Mouse (Mus musculus) forebrain, embryonic 13.5 days (tissue): ENCODE data around the gene Kcnq5. TPM values are rescaled to one million over a fixed set of nuclear protein-coding genes. Genes with fewer than 3 reads are reported as not detected.
"Not testable (repeated sequence)": the region's sequence is repeated elsewhere in the genome, so short reads cannot be mapped to it uniquely, and the experiment has no call there.

Source experiments
- ATAC-seq: fragments of 200-750 bp; cut with Nextera tagmentation; 2 replicates; pipeline ENCODE4 v1.8.0; 2017
- H3K27ac ChIP-seq: fragments of 300-500 bp; sonication (generic); 2 replicates; pipeline ENCODE4 v1.5.1; 2015; ENCODE audit warnings: inconsistent platforms, mild to moderate bottlenecking, moderate library complexity
- H3K27me3 ChIP-seq: fragments of 300-500 bp; sonication (generic); 2 replicates; pipeline ENCODE4 v1.6.1; 2015; ENCODE audit warnings: mild to moderate bottlenecking, inconsistent platforms
- H3K36me3 ChIP-seq: fragments of 300-500 bp; sonication (generic); 2 replicates; pipeline ENCODE4 v1.6.1; 2015; ENCODE audit warnings: mild to moderate bottlenecking, inconsistent platforms; ENCODE audit not compliant: poor library complexity, severe bottlenecking
- H3K4me1 ChIP-seq: fragments of 300-500 bp; sonication (generic); 2 replicates; pipeline ENCODE4 v1.6.1; 2015; ENCODE audit warnings: inconsistent platforms
- H3K4me2 ChIP-seq: fragments of 300-500 bp; sonication (generic); 2 replicates; pipeline ENCODE4 v1.6.1; 2015; ENCODE audit warnings: inconsistent platforms, mild to moderate bottlenecking, moderate library complexity
- H3K4me3 ChIP-seq: fragments of 300-500 bp; sonication (generic); 2 replicates; pipeline ENCODE4 v1.5.1; 2015; ENCODE audit warnings: mild to moderate bottlenecking, inconsistent platforms
- H3K9ac ChIP-seq: fragments of 300-500 bp; sonication (generic); 2 replicates; pipeline ENCODE4 v1.6.1; 2015; ENCODE audit warnings: mild to moderate bottlenecking, inconsistent platforms
- H3K9me3 ChIP-seq: fragments of 300-500 bp; sonication (generic); replicated peaks from 2 replicates; pipeline ENCODE4 v1.6.1; 2016; ENCODE audit warnings: inconsistent platforms
- WGBS: fragments of 180-500 bp; shearing (Covaris S2); methylation state at CpG from one replicate; pipeline ENCODE4 v1.1.7; 2015; 5-methylcytosine and 5-hydroxymethylcytosine counted together
- polyA plus RNA-seq: library from polyadenylated mRNA; unstranded; fragments of >200 nt; fragmentation: Nextera tagmentation; extraction: Ambion mirVana; gene quantifications from 2 replicates; pipeline ENCODE4 v1.2.1, GENCODE M21; 2015

Gene Kcnq5
- polyA plus RNA-seq, 1 experiment from 2014 or later: 0.72 TPM

DNA sequence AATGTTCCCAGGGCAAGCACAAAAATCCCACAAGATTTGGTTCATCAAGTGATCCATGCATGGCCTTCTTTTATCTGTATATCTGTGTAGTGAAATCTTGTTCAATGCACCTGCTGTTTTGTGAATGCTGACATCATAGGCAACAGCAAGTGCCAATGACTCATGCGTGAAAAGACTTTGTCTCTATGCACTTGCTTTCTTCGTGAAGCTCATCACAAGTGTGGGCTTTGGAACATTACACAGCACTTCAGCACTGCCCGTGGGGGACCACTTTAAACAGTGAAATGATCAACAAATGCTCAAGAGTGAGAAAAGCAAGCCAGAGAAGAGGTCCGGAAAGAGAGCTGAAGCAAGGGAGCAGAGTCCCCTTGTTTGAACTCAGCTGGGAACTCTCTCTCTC, 345.1 kb downstream of the Kcnq5 start:
- Histone ChIP-seq H3K36me3 (no peaks in the 10 kb centered on the region), H3K9ac (no peak overlapping the region), H3K4me3 (no peak overlapping the region), H3K4me2 (no peak overlapping the region), H3K27me3 (no peaks in the 10 kb centered on the region), H3K27ac (no peak overlapping the region), H3K9me3 (no peaks in the 10 kb centered on the region), H3K4me1 (no peaks in the 10 kb centered on the region)
- WGBS: 33% methylated on average over 4 of the region's 4 CpGs
- ATAC-seq: no peak

DNA sequence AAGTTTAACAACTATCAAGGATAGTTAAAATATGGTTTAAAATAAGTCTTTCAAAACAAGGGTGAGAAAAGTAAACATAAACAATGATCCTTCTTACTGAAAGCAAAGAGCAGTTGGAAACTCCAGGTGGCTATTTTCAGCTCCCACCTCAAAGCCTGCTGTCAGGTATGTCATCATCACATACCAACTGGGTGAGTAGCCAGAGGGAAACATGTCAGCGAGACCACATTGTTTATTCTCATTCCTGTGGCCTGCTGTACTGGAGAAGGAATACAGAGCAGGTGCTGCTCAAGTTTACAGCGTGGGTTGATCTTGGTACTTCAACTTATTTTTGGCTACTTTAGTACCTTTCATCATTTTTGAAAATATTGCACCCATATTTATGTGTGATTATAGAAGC, 347.8 kb downstream of the Kcnq5 start:
- ATAC-seq: no peak
- Histone ChIP-seq H3K36me3 (no peaks in the 10 kb centered on the region), H3K27me3 (no peaks in the 10 kb centered on the region), H3K4me3 (no peak overlapping the region), H3K9me3 (no peaks in the 10 kb centered on the region), H3K27ac (no peak overlapping the region), H3K9ac (no peak overlapping the region), H3K4me1 (no peaks in the 10 kb centered on the region), H3K4me2 (no peak overlapping the region)
- WGBS: 74% methylated on average over 2 of the region's 2 CpGs

- H3K36me3 ChIP-seq: no peaks in the 10 kb centered on the region
- H3K4me1 ChIP-seq: no peaks in the 10 kb centered on the region
- WGBS: 87% methylated on average over 4 of the region's 4 CpGs
- no peak overlapping the region for H3K9ac ChIP-seq
- no peak for ATAC-seq
- H3K27ac ChIP-seq: no peak overlapping the region
- no peak overlapping the region for H3K4me3 ChIP-seq
- no peak overlapping the region for H3K4me2 ChIP-seq
- no peaks in the 10 kb centered on the region for H3K27me3 ChIP-seq
- H3K9me3 ChIP-seq: no peaks in the 10 kb centered on the region
These were observed 357.7 kb downstream of the Kcnq5 start for GRCm38 (mm10) chr1:21604003-21604402.

- Histone ChIP-seq H3K36me3 (no peaks in the 10 kb centered on the region), H3K4me1 (no peaks in the 10 kb centered on the region), H3K27me3 (no peaks in the 10 kb centered on the region), H3K4me3 (no peak overlapping the region), H3K27ac (no peak overlapping the region), H3K4me2 (no peak overlapping the region), H3K9me3 (no peaks in the 10 kb centered on the region), H3K9ac (no peak overlapping the region)
- ATAC-seq: no peak
These were observed 359.2 kb downstream of the Kcnq5 start for GRCm38 (mm10) chr1:21602567-21602966.

- no peak overlapping the region for H3K4me3 ChIP-seq
- H3K9ac ChIP-seq: no peak overlapping the region
- 73% methylated on average over 4 of the region's 4 CpGs for WGBS
- H3K36me3 ChIP-seq: no peaks in the 10 kb centered on the region
- H3K4me1 ChIP-seq: no peaks in the 10 kb centered on the region
- no peak overlapping the region for H3K27ac ChIP-seq
- no peaks in the 10 kb centered on the region for H3K27me3 ChIP-seq
- no peak for ATAC-seq
- H3K4me2 ChIP-seq: no peak overlapping the region
- no peaks in the 10 kb centered on the region for H3K9me3 ChIP-seq
These were observed 361.1 kb downstream of the Kcnq5 start for GRCm38 (mm10) chr1:21600606-21601005.

- no peaks in the 10 kb centered on the region for H3K4me1 ChIP-seq
- ATAC-seq: no peak
- 49% methylated on average over 4 of the region's 4 CpGs for WGBS
These were observed 367.9 kb downstream of the Kcnq5 start for GRCm38 (mm10) chr1:21593872-21594271.

GRCm38 (mm10) chr1:21567397-21567796, 394.3 kb downstream of the Kcnq5 start:
- not testable (repeated sequence) for H3K4me1 ChIP-seq, H3K27me3 ChIP-seq, H3K9me3 ChIP-seq, ATAC-seq, H3K36me3 ChIP-seq, H3K9ac ChIP-seq, H3K4me3 ChIP-seq, H3K4me2 ChIP-seq, H3K27ac ChIP-seq
- WGBS: 89% methylated on average over 2 of the region's 2 CpGs

More at GRCm38 (mm10) chr1:21593872-21594271, 367.9 kb downstream of the Kcnq5 start:
- Histone ChIP-seq H3K27me3 (no peaks in the 10 kb centered on the region), H3K36me3 (no peaks in the 10 kb centered on the region), H3K27ac (no peak overlapping the region), H3K4me2 (no peak overlapping the region), H3K9me3 (no peaks in the 10 kb centered on the region), H3K4me3 (no peak overlapping the region), H3K9ac (no peak overlapping the region)

GRCm38 (mm10) chr1:21554630-21555029, 407.1 kb downstream of the Kcnq5 start:
- Histone ChIP-seq H3K4me3 (no peak overlapping the region), H3K4me1 (no peaks in the 10 kb centered on the region), H3K9me3 (no peaks in the 10 kb centered on the region), H3K9ac (no peak overlapping the region), H3K36me3 (no peaks in the 10 kb centered on the region), H3K27me3 (no peaks in the 10 kb centered on the region), H3K4me2 (no peak overlapping the region), H3K27ac (no peak overlapping the region)
- WGBS: 61% methylated on average over 6 of the region's 6 CpGs
- no peak for ATAC-seq

DNA sequence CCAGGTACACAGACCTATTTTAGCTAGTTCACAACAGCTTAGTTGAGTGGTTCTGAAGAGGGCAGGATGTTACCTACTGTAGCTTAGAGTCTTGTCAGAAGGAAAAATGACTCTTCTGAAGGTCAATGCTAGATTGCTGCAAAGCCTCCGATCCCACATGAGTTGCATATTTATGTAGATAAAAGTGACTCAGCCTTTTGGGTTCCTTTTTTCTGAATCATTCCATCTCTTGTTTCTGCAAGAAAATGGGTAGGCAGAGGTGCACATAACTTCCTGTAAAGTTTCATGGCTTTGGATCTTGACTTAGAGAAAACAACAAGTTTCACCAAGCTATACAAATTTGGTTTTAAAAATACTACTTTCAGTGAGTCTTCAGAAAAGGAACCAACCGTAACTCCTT, 409.0 kb downstream of the Kcnq5 start:
- no peaks in the 10 kb centered on the region for H3K4me1 ChIP-seq
- ATAC-seq: no peak
- WGBS: 98% methylated on average over 2 of the region's 2 CpGs
- H3K4me2 ChIP-seq: no peak overlapping the region
- H3K36me3 ChIP-seq: no peaks in the 10 kb centered on the region
- no peak overlapping the region for H3K4me3 ChIP-seq
- H3K9ac ChIP-seq: no peak overlapping the region
- H3K9me3 ChIP-seq: no peaks in the 10 kb centered on the region
- H3K27me3 ChIP-seq: no peaks in the 10 kb centered on the region
- H3K27ac ChIP-seq: no peak overlapping the region

- no peak for ATAC-seq
- Histone ChIP-seq H3K36me3 (no peaks in the 10 kb centered on the region), H3K9me3 (no peaks in the 10 kb centered on the region)
These were observed 417.8 kb downstream of the Kcnq5 start for GRCm38 (mm10) chr1:21543909-21544308.

GRCm38 (mm10) chr1:21539486-21539885, 422.3 kb downstream of the Kcnq5 start:
- 90% methylated on average over 2 of the region's 2 CpGs for WGBS
- Histone ChIP-seq H3K27ac (no peak overlapping the region), H3K9me3 (no peaks in the 10 kb centered on the region), H3K9ac (no peak overlapping the region), H3K27me3 (no peaks in the 10 kb centered on the region), H3K4me1 (no peaks in the 10 kb centered on the region), H3K4me2 (no peak overlapping the region), H3K36me3 (no peaks in the 10 kb centered on the region), H3K4me3 (no peak overlapping the region)
- ATAC-seq: no peak

More at GRCm38 (mm10) chr1:21543909-21544308, 417.8 kb downstream of the Kcnq5 start:
- Histone ChIP-seq H3K27me3 (no peaks in the 10 kb centered on the region), H3K4me3 (no peak overlapping the region), H3K4me1 (no peaks in the 10 kb centered on the region), H3K9ac (no peak overlapping the region), H3K27ac (no peak overlapping the region), H3K4me2 (no peak overlapping the region)

GRCm38 (mm10) chr1:21530823-21531222, 430.9 kb downstream of the Kcnq5 start:
- no peak for ATAC-seq
- no peaks in the 10 kb centered on the region for H3K27me3 ChIP-seq
- H3K27ac ChIP-seq: no peak overlapping the region
- no peak overlapping the region for H3K4me3 ChIP-seq
- no peaks in the 10 kb centered on the region for H3K36me3 ChIP-seq
- 73% methylated on average over 1 of the region's 1 CpGs for WGBS
- H3K4me1 ChIP-seq: no peaks in the 10 kb centered on the region
- no peak overlapping the region for H3K4me2 ChIP-seq
- H3K9me3 ChIP-seq: no peaks in the 10 kb centered on the region
- H3K9ac ChIP-seq: no peak overlapping the region

- no peak for ATAC-seq
- Histone ChIP-seq H3K9ac (no peak overlapping the region), H3K4me2 (no peak overlapping the region), H3K27me3 (no peaks in the 10 kb centered on the region), H3K9me3 (no peaks in the 10 kb centered on the region), H3K36me3 (no peaks in the 10 kb centered on the region), H3K4me1 (no peaks in the 10 kb centered on the region), H3K27ac (no peak overlapping the region), H3K4me3 (no peak overlapping the region)
- 81% methylated on average over 10 of the region's 10 CpGs for WGBS
These were observed 439.7 kb downstream of the Kcnq5 start for GRCm38 (mm10) chr1:21521995-21522394.
